Mouse (Mus musculus) intestine, embryonic 16.5 days (tissue): ENCODE data around the gene Nucks1. TPM values are rescaled to one million over a fixed set of nuclear protein-coding genes. Genes with fewer than 3 reads are reported as not detected.
A peak's percentile ranks its signal among the peaks of the same experiment; 100 is the strongest.

ENCODE experiments used
- ATAC-seq: fragments of 200-750 bp; cut with Nextera tagmentation; 2 replicates; pipeline ENCODE4 v1.8.0; 2017; ENCODE audit warnings: moderate TSS enrichment, moderate library complexity
- H3K27ac ChIP-seq: fragments of 300-500 bp; sonication (generic); 2 replicates; pipeline ENCODE4 v1.5.1; 2014; ENCODE audit warnings: mild to moderate bottlenecking, low read length
- H3K27me3 ChIP-seq: fragments of 300-500 bp; sonication (generic); replicated peaks from 2 replicates; pipeline ENCODE4 v1.6.1; 2014; ENCODE audit warnings: low read length, control low read depth, mixed read lengths; ENCODE audit not compliant: control insufficient read depth, insufficient read depth
- H3K36me3 ChIP-seq: fragments of 300-500 bp; sonication (generic); 2 replicates; pipeline ENCODE4 v1.6.1; 2014; ENCODE audit warnings: low read length, control low read depth; ENCODE audit not compliant: control insufficient read depth, insufficient read depth
- H3K4me1 ChIP-seq: fragments of 300-500 bp; sonication (generic); 2 replicates; pipeline ENCODE4 v1.6.1; 2014; ENCODE audit warnings: low read length, control low read depth, mixed read lengths; ENCODE audit not compliant: control insufficient read depth, insufficient read depth
- H3K4me2 ChIP-seq: fragments of 300-500 bp; sonication (generic); 2 replicates; pipeline ENCODE4 v1.6.1; 2014; ENCODE audit warnings: low read depth, low read length, control low read depth
- H3K4me3 ChIP-seq: fragments of 300-500 bp; sonication (generic); 2 replicates; pipeline ENCODE4 v1.5.1; 2014; ENCODE audit warnings: mild to moderate bottlenecking, low read length
- H3K9ac ChIP-seq: fragments of 300-500 bp; sonication (generic); 2 replicates; pipeline ENCODE4 v1.6.1; 2014; ENCODE audit warnings: low read depth, low read length
- H3K9me3 ChIP-seq: fragments of 300-500 bp; sonication (generic); 2 replicates; pipeline ENCODE4 v1.6.1; 2016; ENCODE audit warnings: low read length, control low read depth; ENCODE audit not compliant: control insufficient read depth
- WGBS: fragments of 180-500 bp; shearing (Covaris S2); extraction: QIAGEN DNeasy Blood & Tissue Kit; methylation state at CpG from one replicate; pipeline ENCODE4 v1.1.7; 2014; 5-methylcytosine and 5-hydroxymethylcytosine counted together
- polyA plus RNA-seq: library from polyadenylated mRNA; unstranded; fragments of >200 nt; fragmentation: Nextera tagmentation; extraction: Ambion mirVana; gene quantifications from 2 replicates; pipeline ENCODE4 v1.2.1, GENCODE M21; 2015

Nucks1 gene
- polyA plus RNA-seq, 1 experiment from 2014 or later, result 44.5 TPM

- no peaks in the 10 kb centered on the region for H3K9me3 ChIP-seq
- ATAC-seq, result no peak
- peaks cover 9% of the 10 kb centered on the region for H3K4me1 ChIP-seq
- H3K36me3 ChIP-seq, result no peaks in the 10 kb centered on the region
- no peaks in the 10 kb centered on the region for H3K27me3 ChIP-seq
- H3K9ac ChIP-seq, result no peak overlapping the region
- H3K4me3 ChIP-seq, result no peak overlapping the region
- 62% methylated on average over 16 of the region's 16 CpGs for WGBS
- no peak overlapping the region for H3K27ac ChIP-seq
- no peak overlapping the region for H3K4me2 ChIP-seq
These were observed 32.6 kb downstream of the Nucks1 start for GRCm38 (mm10) chr1:131942621-131943590.

GRCm38 (mm10) chr1:131945674-131946440 lies 35.5 kb downstream of the Nucks1 start:
- no peaks in the 10 kb centered on the region for H3K36me3 ChIP-seq
- no peak overlapping the region for H3K27ac ChIP-seq
- WGBS, result 37% methylated on average over 10 of the region's 10 CpGs
- no peaks in the 10 kb centered on the region for H3K27me3 ChIP-seq
- H3K4me2 ChIP-seq, result no peak overlapping the region
- no peak for ATAC-seq
- H3K4me3 ChIP-seq, result no peak overlapping the region
- peaks cover 9% of the 10 kb centered on the region for H3K4me1 ChIP-seq
- H3K9me3 ChIP-seq, result no peaks in the 10 kb centered on the region
- no peak overlapping the region for H3K9ac ChIP-seq

- no peaks in the 10 kb centered on the region for H3K27me3 ChIP-seq
- peaks cover 9% of the 10 kb centered on the region for H3K4me1 ChIP-seq
- ATAC-seq, result no peak
- H3K9me3 ChIP-seq, result no peaks in the 10 kb centered on the region
- no peak overlapping the region for H3K9ac ChIP-seq
- WGBS, result 78% methylated on average over 11 of the region's 11 CpGs
- no peak overlapping the region for H3K27ac ChIP-seq
- no peak overlapping the region for H3K4me3 ChIP-seq
- H3K4me2 ChIP-seq, result no peak overlapping the region
- H3K36me3 ChIP-seq, result no peaks in the 10 kb centered on the region
These were observed 36.3 kb downstream of the Nucks1 start for GRCm38 (mm10) chr1:131946462-131947215.

- H3K4me3 ChIP-seq, result no peak overlapping the region
- no peak overlapping the region for H3K27ac ChIP-seq
- no peaks in the 10 kb centered on the region for H3K9me3 ChIP-seq
- peaks cover 9% of the 10 kb centered on the region for H3K4me1 ChIP-seq
- ATAC-seq, result 0 out of 2 replicates have a peak, but pooled peaks have one; percentile 13
- WGBS, result 25% methylated on average over 1 of the region's 1 CpGs
- H3K9ac ChIP-seq, result no peak overlapping the region
- H3K27me3 ChIP-seq, result no peaks in the 10 kb centered on the region
- H3K4me2 ChIP-seq, result no peak overlapping the region
- H3K36me3 ChIP-seq, result no peaks in the 10 kb centered on the region
These were observed 37.7 kb downstream of the Nucks1 start for GRCm38 (mm10) chr1:131947997-131948525.

DNA sequence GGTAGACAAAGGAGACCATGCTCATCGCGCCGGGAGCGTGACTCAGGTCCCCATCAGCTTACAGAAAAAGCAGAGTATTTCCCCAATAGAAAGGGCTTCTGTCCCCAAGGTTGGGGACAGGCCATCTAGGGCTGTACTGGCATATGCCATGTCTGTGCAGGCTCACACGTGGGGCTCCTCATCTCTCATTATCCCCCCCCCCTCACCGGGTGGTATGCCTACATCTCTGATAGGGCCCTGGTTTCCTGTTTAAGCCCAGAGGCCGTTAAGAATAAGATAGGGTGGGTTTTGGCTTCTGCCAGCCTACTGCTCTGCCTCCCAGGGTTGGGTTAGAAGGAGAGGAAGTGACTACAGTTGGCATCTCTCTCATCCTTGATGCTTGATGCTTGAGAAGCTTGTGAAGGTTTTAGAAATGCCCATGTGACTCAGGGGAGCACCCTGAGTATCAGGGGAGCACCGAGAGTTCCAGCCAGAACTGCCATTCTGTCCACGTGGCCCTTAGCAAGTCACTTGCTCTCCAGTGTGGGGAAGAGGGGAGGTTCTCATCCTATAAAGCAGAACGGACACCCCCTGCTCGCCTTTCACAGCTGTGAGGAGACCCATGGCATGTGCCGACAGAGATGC lies 44.0 kb downstream of the Nucks1 start:
- no peak overlapping the region for H3K4me3 ChIP-seq
- H3K9ac ChIP-seq, result no peak overlapping the region
- H3K36me3 ChIP-seq, result no peaks in the 10 kb centered on the region
- H3K27ac ChIP-seq, result no peak overlapping the region
- no peak for ATAC-seq
- H3K9me3 ChIP-seq, result no peaks in the 10 kb centered on the region
- no peaks in the 10 kb centered on the region for H3K27me3 ChIP-seq
- no peaks in the 10 kb centered on the region for H3K4me1 ChIP-seq
- 82% methylated on average over 12 of the region's 12 CpGs for WGBS
- H3K4me2 ChIP-seq, result no peak overlapping the region

DNA sequence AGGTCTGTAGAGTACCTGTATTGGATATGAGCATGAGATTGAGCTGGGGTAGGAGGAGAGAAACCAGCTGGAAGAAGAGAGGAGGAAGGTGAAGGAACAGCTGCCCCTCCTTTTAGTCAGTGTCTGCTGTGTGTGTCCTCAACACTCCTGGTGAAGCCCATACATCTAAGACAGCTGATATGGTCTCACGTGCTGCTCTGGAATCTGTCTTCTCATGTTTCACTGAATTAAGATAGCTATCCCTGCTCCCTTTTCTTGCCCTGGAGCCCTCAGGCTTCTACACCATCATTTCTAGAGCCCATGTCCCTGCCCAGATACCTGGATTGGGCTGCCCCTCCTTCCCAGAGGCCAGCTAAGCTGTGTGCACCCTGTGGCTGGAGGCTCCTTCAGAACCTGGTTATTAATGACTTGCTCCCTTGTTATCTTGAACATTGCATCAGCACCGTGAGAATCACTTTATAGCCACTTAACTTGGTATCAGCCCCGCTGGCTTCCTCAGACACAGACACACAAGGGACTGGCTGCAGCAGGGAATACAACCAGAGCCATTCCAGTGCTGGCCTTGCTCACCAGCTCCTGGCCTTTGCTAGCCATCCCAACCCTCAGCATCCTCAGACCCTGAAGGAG lies 44.9 kb downstream of the Nucks1 start:
- H3K4me3 ChIP-seq, result no peak overlapping the region
- H3K4me2 ChIP-seq, result no peak overlapping the region
- H3K9me3 ChIP-seq, result no peaks in the 10 kb centered on the region
- H3K4me1 ChIP-seq, result no peaks in the 10 kb centered on the region
- H3K27ac ChIP-seq, result no peak overlapping the region
- ATAC-seq, result peak; percentile 71
- no peaks in the 10 kb centered on the region for H3K36me3 ChIP-seq
- H3K27me3 ChIP-seq, result peaks cover 6% of the 10 kb centered on the region; the same call in 1 of the 2 replicates
- no peak overlapping the region for H3K9ac ChIP-seq
- WGBS, result 20% methylated on average over 3 of the region's 3 CpGs

- WGBS, result 64% methylated on average over 5 of the region's 5 CpGs
- Histone ChIP-seq H3K4me2 (no peak overlapping the region), H3K36me3 (no peaks in the 10 kb centered on the region), H3K27me3 (peaks cover 9% of the 10 kb centered on the region; the same call in 1 of the 2 replicates), H3K4me1 (no peaks in the 10 kb centered on the region; the same call in 1 of the 2 replicates), H3K9ac (no peak overlapping the region), H3K9me3 (no peaks in the 10 kb centered on the region), H3K4me3 (no peak overlapping the region), H3K27ac (no peak overlapping the region)
- no peak for ATAC-seq
These were observed 47.1 kb downstream of the Nucks1 start for GRCm38 (mm10) chr1:131957416-131957815.

DNA sequence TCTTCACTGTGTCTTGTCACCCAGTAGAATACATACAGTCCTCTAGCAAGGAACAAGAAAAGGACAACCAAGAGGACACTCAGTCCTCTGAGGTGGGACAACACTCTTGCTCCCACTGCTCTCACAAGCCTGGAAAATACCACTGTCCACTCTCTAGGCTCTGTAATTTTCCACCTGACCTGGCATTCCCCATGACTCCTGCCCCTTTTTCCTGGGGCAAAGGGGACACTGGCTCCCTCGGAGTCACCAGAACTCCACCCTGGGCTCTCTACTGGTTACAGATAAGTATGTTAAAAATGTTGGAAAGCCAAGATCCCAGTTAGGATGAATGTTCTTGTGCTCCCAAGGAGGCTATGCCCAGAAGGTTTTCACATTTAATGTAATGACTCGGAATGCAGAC lies 50.7 kb downstream of the Nucks1 start:
- H3K9me3 ChIP-seq, result no peaks in the 10 kb centered on the region
- H3K9ac ChIP-seq, result no peak overlapping the region
- H3K4me1 ChIP-seq, result peaks cover 4% of the 10 kb centered on the region
- H3K27me3 ChIP-seq, result peaks cover 19% of the 10 kb centered on the region; the same call in 1 of the 2 replicates
- no peak overlapping the region for H3K4me2 ChIP-seq
- WGBS, result 61% methylated on average over 2 of the region's 2 CpGs
- H3K4me3 ChIP-seq, result no peak overlapping the region
- no peak overlapping the region for H3K27ac ChIP-seq
- no peak for ATAC-seq
- H3K36me3 ChIP-seq, result no peaks in the 10 kb centered on the region
